Mouse (Mus musculus): ENCODE data around the gene Ptprt.

GRCm38 (mm10) chr2:161767528-161767927 lies 893.4 kb downstream of the Ptprt start:
- TF ChIP-seq EP300 (IDR thresholded peaks at IDR 0.05; ENCODE audit: low read length), result no peak
- TF ChIP-seq RCOR1 (conservative IDR thresholded peaks at IDR 0.05; ENCODE audit: low read depth, low read length), result no peak
- no peak for TF ChIP-seq POLR2A (IDR thresholded peaks at IDR 0.05; ENCODE audit: low read depth, low read length)
- TF ChIP-seq CTCF (conservative IDR thresholded peaks at IDR 0.05 in 1 of 2, IDR thresholded peaks at IDR 0.05 in 1 of 2; ENCODE audit: low read depth in 2 of 2, low read length in 2 of 2), result no peak
- TF ChIP-seq USF1 (IDR thresholded peaks at IDR 0.05; ENCODE audit: low read depth, low read length), result no peak
- no peak for TF ChIP-seq SIN3A (IDR thresholded peaks at IDR 0.05; ENCODE audit: low read length)
- TF ChIP-seq TCF12 (IDR thresholded peaks at IDR 0.05; ENCODE audit: low read depth, low read length), result no peak
- no peak for TF ChIP-seq CHD2 (IDR thresholded peaks at IDR 0.05; ENCODE audit: low read length)
- TF ChIP-seq ZNF384 (IDR thresholded peaks at IDR 0.05; ENCODE audit: low read depth, low read length), result no peak
- TF ChIP-seq POLR2AphosphoS2 (IDR thresholded peaks at IDR 0.05; ENCODE audit: low read depth, low read length), result no peak
- TF ChIP-seq ELF1 (IDR thresholded peaks at IDR 0.05; ENCODE audit: low read depth, low read length), result no peak
- TF ChIP-seq UBTF (IDR thresholded peaks at IDR 0.05; ENCODE audit: low read depth, low read length), result no peak
- no peak for TF ChIP-seq E2F4 (IDR thresholded peaks at IDR 0.05; ENCODE audit: insufficient replicate concordance, low read depth, low read length)
- TF ChIP-seq NRF1 (IDR thresholded peaks at IDR 0.05; ENCODE audit: low read depth, low read length), result no peak

Measured in CH12.LX (cell line).